Mouse (Mus musculus) embryonic facial prominence, embryonic 12.5 days (tissue): ENCODE measurements at regions not wholly inside any gene's neighbourhood (a gene's known extent, or its start where the extent isn't known, plus 50 kb on each side); places are given as distances from the start of the nearest gene placed in this dataset.

Experiments
- ATAC-seq: fragments of 200-750 bp; cut with Nextera tagmentation; 2 replicates; pipeline ENCODE4 v1.8.0; 2017; ENCODE audit not compliant: insufficient number of reproducible peaks, insufficient read depth, low FRiP score, low TSS enrichment
- H3K27ac ChIP-seq: fragments of 300-500 bp; sonication (generic); 2 replicates; pipeline ENCODE4 v1.5.1; 2016; ENCODE audit warnings: mild to moderate bottlenecking
- H3K27me3 ChIP-seq: fragments of 300-500 bp; sonication (generic); 2 replicates; pipeline ENCODE4 v1.6.1; 2016; ENCODE audit warnings: mild to moderate bottlenecking, moderate library complexity
- H3K36me3 ChIP-seq: fragments of 300-500 bp; sonication (generic); 2 replicates; pipeline ENCODE4 v1.6.1; 2016; ENCODE audit warnings: mild to moderate bottlenecking
- H3K4me1 ChIP-seq: fragments of 300-500 bp; sonication (generic); 2 replicates; pipeline ENCODE4 v1.6.1; 2016
- H3K4me2 ChIP-seq: fragments of 300-500 bp; sonication (generic); replicated peaks from 2 replicates; pipeline ENCODE4 v1.6.1; 2016; ENCODE audit warnings: mild to moderate bottlenecking, moderate library complexity
- H3K4me3 ChIP-seq: fragments of 300-500 bp; sonication (generic); 2 replicates; pipeline ENCODE4 v1.5.1; 2016; ENCODE audit warnings: mild to moderate bottlenecking
- H3K9ac ChIP-seq: fragments of 300-500 bp; sonication (generic); 2 replicates; pipeline ENCODE4 v1.6.1; 2016; ENCODE audit warnings: mild to moderate bottlenecking, moderate library complexity
- H3K9me3 ChIP-seq: fragments of 300-500 bp; sonication (generic); 2 replicates; pipeline ENCODE4 v1.6.1; 2016; ENCODE audit warnings: mild to moderate bottlenecking, moderate library complexity
- WGBS: fragments of 180-500 bp; shearing (Covaris S2); methylation state at CpG from one replicate; pipeline ENCODE4 v1.1.7; 2016; 5-methylcytosine and 5-hydroxymethylcytosine counted together

- H3K9ac ChIP-seq, result no peak overlapping the region
- H3K4me3 ChIP-seq, result no peak overlapping the region
- ATAC-seq, result no peak
- 0 out of 2 replicates have a peak overlapping the region, but pooled peaks have one; percentile 9 for H3K4me2 ChIP-seq
- H3K36me3 ChIP-seq, result no peaks in the 10 kb centered on the region
- peak overlapping the region; percentile 13 for H3K27ac ChIP-seq
- peaks cover 16% of the 10 kb centered on the region for H3K4me1 ChIP-seq
- no peaks in the 10 kb centered on the region for H3K27me3 ChIP-seq
- 48% methylated on average over 16 of the region's 16 CpGs for WGBS
- peaks cover 4% of the 10 kb centered on the region; the same call in 1 of the 2 replicates for H3K9me3 ChIP-seq
Observed at GRCm38 (mm10) chr8:23314275-23315123, 903.3 kb downstream of the Mrps31 start.

GRCm38 (mm10) chr8:23319556-23319955, 908.4 kb downstream of the Mrps31 start:
- no peak overlapping the region for H3K4me2 ChIP-seq
- H3K36me3 ChIP-seq, result no peaks in the 10 kb centered on the region
- H3K27me3 ChIP-seq, result no peaks in the 10 kb centered on the region
- H3K4me3 ChIP-seq, result no peak overlapping the region
- no peak overlapping the region for H3K27ac ChIP-seq
- H3K4me1 ChIP-seq, result peaks cover 9% of the 10 kb centered on the region
- ATAC-seq, result no peak
- no peak overlapping the region for H3K9ac ChIP-seq
- H3K9me3 ChIP-seq, result no peaks in the 10 kb centered on the region
- WGBS, result 63% methylated on average over 9 of the region's 9 CpGs

DNA sequence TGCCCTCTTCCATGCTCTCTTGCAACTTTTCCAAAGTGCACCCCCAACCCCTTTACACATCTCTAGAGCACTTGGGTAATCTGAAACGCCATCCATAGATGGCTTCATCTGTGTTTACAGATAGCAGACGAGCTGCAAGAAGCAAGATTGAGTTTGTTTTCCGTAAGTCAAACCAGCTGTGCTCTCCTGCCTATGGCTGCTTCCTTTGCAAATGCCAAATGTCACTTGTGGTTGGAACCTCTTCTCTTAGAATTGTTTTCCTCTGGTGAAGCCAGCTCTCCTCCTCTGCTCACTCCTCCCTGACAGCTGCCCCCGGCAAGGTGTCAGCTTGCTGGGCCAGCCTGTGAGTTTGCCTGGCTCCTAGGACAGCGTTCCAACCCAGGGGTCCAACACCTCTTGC, 910.0 kb downstream of the Mrps31 start:
- Histone ChIP-seq H3K27me3 (no peaks in the 10 kb centered on the region), H3K36me3 (no peaks in the 10 kb centered on the region), H3K9ac (no peak overlapping the region), H3K9me3 (no peaks in the 10 kb centered on the region), H3K4me2 (no peak overlapping the region), H3K4me1 (no peaks in the 10 kb centered on the region), H3K27ac (0 out of 2 replicates have a peak overlapping the region, but pooled peaks have one; percentile 12), H3K4me3 (no peak overlapping the region)
- 29% methylated on average over 5 of the region's 5 CpGs for WGBS
- no peak for ATAC-seq

GRCm38 (mm10) chr8:23327283-23327682, 916.1 kb downstream of the Mrps31 start:
- Histone ChIP-seq H3K27me3 (no peaks in the 10 kb centered on the region), H3K4me1 (no peaks in the 10 kb centered on the region), H3K36me3 (no peaks in the 10 kb centered on the region), H3K9ac (no peak overlapping the region), H3K27ac (no peak overlapping the region), H3K9me3 (no peaks in the 10 kb centered on the region), H3K4me3 (no peak overlapping the region), H3K4me2 (no peak overlapping the region)
- ATAC-seq, result no peak
- 87% methylated on average over 4 of the region's 4 CpGs for WGBS

GRCm38 (mm10) chr8:23344161-23344560, 933.0 kb downstream of the Mrps31 start:
- Histone ChIP-seq H3K27me3 (no peaks in the 10 kb centered on the region), H3K4me2 (no peak overlapping the region), H3K27ac (no peak overlapping the region), H3K4me1 (no peaks in the 10 kb centered on the region), H3K36me3 (no peaks in the 10 kb centered on the region), H3K4me3 (no peak overlapping the region), H3K9me3 (no peaks in the 10 kb centered on the region), H3K9ac (no peak overlapping the region)
- 20% methylated on average over 4 of the region's 4 CpGs for WGBS
- ATAC-seq, result no peak

GRCm38 (mm10) chr8:23351367-23351930, 940.3 kb downstream of the Mrps31 start:
- no peak for ATAC-seq
- no peaks in the 10 kb centered on the region for H3K9me3 ChIP-seq
- no peaks in the 10 kb centered on the region for H3K36me3 ChIP-seq
- WGBS, result 91% methylated on average over 15 of the region's 15 CpGs
- no peak overlapping the region for H3K27ac ChIP-seq
- H3K4me2 ChIP-seq, result no peak overlapping the region
- H3K27me3 ChIP-seq, result no peaks in the 10 kb centered on the region
- no peak overlapping the region for H3K4me3 ChIP-seq
- H3K4me1 ChIP-seq, result no peaks in the 10 kb centered on the region
- no peak overlapping the region for H3K9ac ChIP-seq

GRCm38 (mm10) chr8:23352259-23353106, 941.3 kb downstream of the Mrps31 start:
- Histone ChIP-seq H3K4me1 (no peaks in the 10 kb centered on the region), H3K9me3 (no peaks in the 10 kb centered on the region), H3K27ac (0 out of 2 replicates have a peak overlapping the region, but pooled peaks have one; percentile 6), H3K4me2 (no peak overlapping the region), H3K9ac (no peak overlapping the region), H3K27me3 (no peaks in the 10 kb centered on the region), H3K4me3 (no peak overlapping the region), H3K36me3 (no peaks in the 10 kb centered on the region)
- 38% methylated on average over 6 of the region's 6 CpGs for WGBS
- no peak for ATAC-seq

DNA sequence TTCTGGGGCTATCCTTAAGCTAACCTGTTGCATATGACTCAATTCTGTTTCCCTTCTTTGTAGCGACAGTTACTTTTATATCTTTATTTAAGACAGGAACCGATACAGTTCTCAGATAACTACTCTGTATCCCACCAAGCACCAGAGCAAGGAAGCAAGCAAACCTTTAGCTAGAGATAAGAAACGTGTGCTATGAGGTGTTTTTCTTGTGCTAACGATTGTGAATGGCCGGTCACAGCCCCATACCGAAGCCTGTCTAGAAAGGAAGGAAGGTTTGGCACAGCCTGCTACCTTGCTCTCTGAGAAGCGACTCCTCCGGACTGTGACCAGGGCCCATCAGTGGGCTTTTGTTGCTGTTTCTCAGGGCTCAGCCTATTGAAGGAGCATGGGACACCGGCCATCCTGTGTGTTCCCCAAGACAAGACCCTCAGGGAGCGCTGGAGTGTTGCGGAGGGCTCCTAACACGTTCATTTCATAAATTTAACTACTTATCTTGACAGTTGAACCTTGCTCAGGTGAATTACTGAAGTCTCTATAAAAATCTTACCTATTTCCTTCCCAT, 949.0 kb downstream of the Mrps31 start:
- no peak for ATAC-seq
- no peaks in the 10 kb centered on the region for H3K36me3 ChIP-seq
- H3K9me3 ChIP-seq, result peaks cover 10% of the 10 kb centered on the region; the same call in 1 of the 2 replicates
- no peaks in the 10 kb centered on the region for H3K27me3 ChIP-seq
- no peak overlapping the region for H3K27ac ChIP-seq
- no peak overlapping the region for H3K4me3 ChIP-seq
- H3K4me2 ChIP-seq, result no peak overlapping the region
- no peak overlapping the region for H3K9ac ChIP-seq
- H3K4me1 ChIP-seq, result 0 out of 2 replicates have a peak, but pooled peaks cover 5% of the 10 kb centered on the region
- WGBS, result 55% methylated on average over 12 of the region's 12 CpGs

DNA sequence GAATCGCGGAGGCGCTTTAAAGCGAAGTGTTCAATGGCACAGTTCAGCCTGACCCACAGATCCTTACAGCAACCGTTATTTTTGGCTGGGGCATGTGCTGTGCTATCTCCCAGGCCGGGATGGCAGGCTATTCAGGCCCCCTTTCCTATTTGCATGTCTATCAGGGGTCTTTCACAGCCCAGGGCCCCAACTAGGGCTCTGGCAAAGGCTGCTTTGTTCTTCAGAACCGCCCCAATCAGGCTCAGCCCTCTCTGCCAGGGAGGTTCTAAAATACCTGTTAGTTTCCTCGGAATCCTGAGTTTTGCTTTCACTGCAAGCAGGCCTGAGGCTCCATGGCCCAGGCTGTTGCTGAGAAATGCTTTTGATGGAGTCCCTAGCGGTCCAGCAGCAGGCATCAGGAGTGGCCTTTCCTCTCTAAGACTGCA, 949.7 kb downstream of the Mrps31 start:
- ATAC-seq, result no peak
- no peak overlapping the region for H3K27ac ChIP-seq
- no peaks in the 10 kb centered on the region for H3K27me3 ChIP-seq
- H3K4me2 ChIP-seq, result no peak overlapping the region
- no peak overlapping the region for H3K4me3 ChIP-seq
- H3K9ac ChIP-seq, result no peak overlapping the region
- H3K4me1 ChIP-seq, result 0 out of 2 replicates have a peak, but pooled peaks cover 5% of the 10 kb centered on the region
- WGBS, result 18% methylated on average over 9 of the region's 9 CpGs
- H3K9me3 ChIP-seq, result peaks cover 10% of the 10 kb centered on the region; the same call in 1 of the 2 replicates
- H3K36me3 ChIP-seq, result no peaks in the 10 kb centered on the region
